Mouse (Mus musculus): ENCODE measurements around the gene B4galnt2.

B4galnt2 gene

GRCm38 (mm10) chr11:95840694-95841497 lies 73.8 kb downstream of the B4galnt2 start:
- DNase-seq, result no peak

- no peak for DNase-seq
Observed at GRCm38 (mm10) chr11:95838999-95839868, 75.5 kb downstream of the B4galnt2 start.

- no peak for DNase-seq
Observed at GRCm38 (mm10) chr11:95838598-95838997, 76.1 kb downstream of the B4galnt2 start.

GRCm38 (mm10) chr11:95837059-95837458 lies 77.6 kb downstream of the B4galnt2 start, which contains the start of gene Gngt2:
Gene Gngt2 (plus strand): TSS chr11:95837216.
- DNase-seq, result peak; percentile 69 to 82

GRCm38 (mm10) chr11:95836433-95836832 lies 78.3 kb downstream of the B4galnt2 start:
- no peak for DNase-seq

- no peak for DNase-seq
Observed at GRCm38 (mm10) chr11:95835832-95836231, 78.9 kb downstream of the B4galnt2 start.

- DNase-seq, result peak in 1 of 2 experiments; percentile 25
Observed at GRCm38 (mm10) chr11:95834742-95835710, 79.7 kb downstream of the B4galnt2 start.

- DNase-seq, result peak in 1 of 2 experiments; percentile 27
Observed at GRCm38 (mm10) chr11:95834143-95834667, 80.5 kb downstream of the B4galnt2 start.

- DNase-seq, result no peak
Observed at GRCm38 (mm10) chr11:95833631-95834142, 81.0 kb downstream of the B4galnt2 start.

GRCm38 (mm10) chr11:95833006-95833570 lies 81.6 kb downstream of the B4galnt2 start:
- no peak for DNase-seq

- DNase-seq, result peak in 1 of 2 experiments; percentile 35
Observed at GRCm38 (mm10) chr11:95832129-95833005, 82.3 kb downstream of the B4galnt2 start.

- peak in 1 of 2 experiments; percentile 53 for DNase-seq
Observed at GRCm38 (mm10) chr11:95831641-95832040, 83.0 kb downstream of the B4galnt2 start.

- peak in 1 of 2 experiments; percentile 6 for DNase-seq
Observed at GRCm38 (mm10) chr11:95831276-95831619, 83.4 kb downstream of the B4galnt2 start.

GRCm38 (mm10) chr11:95830411-95831275 lies 84.0 kb downstream of the B4galnt2 start:
- peak in 1 of 2 experiments; percentile 22 for DNase-seq

GRCm38 (mm10) chr11:95829526-95830050 lies 85.1 kb downstream of the B4galnt2 start:
- peak in 1 of 2 experiments; percentile 19 for DNase-seq

GRCm38 (mm10) chr11:95828181-95828964 lies 86.3 kb downstream of the B4galnt2 start:
- no peak for DNase-seq

- peak; percentile 85 to 89 for DNase-seq
Observed at GRCm38 (mm10) chr11:95827464-95828085, 87.1 kb downstream of the B4galnt2 start.

GRCm38 (mm10) chr11:95827168-95827447 lies 87.6 kb downstream of the B4galnt2 start:
- DNase-seq, result no peak

All from cerebellum, postnatal 14 days (tissue).